8 mouse cellular contexts compared by ENCODE assay signal in the genomic region with DNA sequence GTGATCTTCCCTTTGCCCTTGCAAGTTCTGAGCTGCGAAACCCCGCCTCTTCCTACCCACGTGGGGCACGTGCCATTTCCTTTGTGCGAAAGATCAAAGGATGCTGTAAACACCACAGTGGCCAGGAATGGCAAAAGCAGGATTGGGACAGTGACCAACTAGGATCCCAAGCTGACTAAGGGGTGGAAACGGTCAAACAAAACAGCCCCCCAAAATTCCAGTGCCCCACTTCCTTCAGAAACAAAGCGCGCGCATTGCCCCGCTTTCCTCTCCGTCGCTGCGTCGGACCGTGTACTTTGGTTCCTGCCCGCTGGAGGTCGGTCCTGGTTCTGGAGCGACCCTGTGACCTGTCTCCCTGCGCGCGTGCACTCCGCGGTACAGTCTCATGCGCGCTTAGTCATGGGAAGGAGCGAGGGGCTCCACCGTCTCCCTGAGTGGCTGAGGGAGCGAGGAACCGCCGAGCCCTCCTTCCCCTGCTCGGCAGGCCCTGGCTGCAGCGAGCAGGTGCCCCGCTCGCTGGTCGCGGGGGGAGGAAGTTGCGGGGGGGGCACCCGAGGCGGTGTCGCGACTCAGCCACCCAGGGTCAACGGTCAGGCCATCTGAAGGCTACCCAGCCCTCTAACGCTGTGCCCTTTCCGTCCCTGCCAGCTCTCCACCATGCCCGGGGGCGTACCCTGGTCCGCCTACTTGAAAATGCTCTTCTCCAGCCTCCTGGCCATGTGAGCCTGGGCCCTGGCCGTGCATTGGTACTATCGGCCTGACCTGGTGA. TPM values are rescaled to one million over a fixed set of nuclear protein-coding genes. Genes with fewer than 3 reads are reported as not detected.
A peak's percentile ranks its signal among the peaks of the same experiment; 100 is the strongest.
DNase-seq lines count a peak whose midpoint lies in the region; ATAC-seq and TF ChIP-seq lines count a peak whose summit lies in the region.
"Not testable (repeated sequence)": the region's sequence is repeated elsewhere in the genome, so short reads cannot be mapped to it uniquely, and the experiment has no call there.

A gene (plus strand): TSS at position 410 of the 769 bp plus-strand sequence.

- ATAC-seq in cerebellum, adult (ENCODE audit: insufficient number of reproducible peaks, low FRiP score, low TSS enrichment): peak; percentile 92
- peak; percentile 96 for ATAC-seq in forebrain, embryonic 13.5 days
- peak; percentile 80 for ATAC-seq in heart, postnatal 0 days (ENCODE audit: insufficient read depth, low read depth)
- peak; percentile 58 for ATAC-seq in liver, embryonic 15.5 days (ENCODE audit: insufficient read depth)
- peak; percentile 94 for ATAC-seq in neural tube, embryonic 11.5 days (ENCODE audit: insufficient read depth, low FRiP score, low TSS enrichment)
- peak; percentile 85 for ATAC-seq in stomach, postnatal 0 days (ENCODE audit: low FRiP score, low TSS enrichment)

- not testable (repeated sequence) for H3K4me1 ChIP-seq in ES-Bruce4 (ENCODE audit: control insufficient read depth, insufficient read depth, low read length); forebrain, embryonic 13.5 days; heart, postnatal 0 days (ENCODE audit: control insufficient read depth, insufficient read depth); liver, embryonic 15.5 days (replicated peaks); neural tube, embryonic 11.5 days (ENCODE audit: control insufficient read depth, insufficient read depth, low read length); stomach, postnatal 0 days (replicated peaks; ENCODE audit: control insufficient read depth, insufficient read depth)

- peak within 1 kb of the TSS; percentile 48 for H3K9ac ChIP-seq in ES-Bruce4 (ENCODE audit: low read depth, poor library complexity, severe bottlenecking)
- peak within 1 kb of the TSS; percentile 83 for H3K9ac ChIP-seq in forebrain, embryonic 13.5 days
- peak within 1 kb of the TSS; percentile 53 for H3K9ac ChIP-seq in heart, postnatal 0 days (replicated peaks; ENCODE audit: low read depth, low read length)
- not testable (repeated sequence) for H3K9ac ChIP-seq in liver, embryonic 15.5 days
- peak within 1 kb of the TSS; percentile 82 for H3K9ac ChIP-seq in neural tube, embryonic 11.5 days (ENCODE audit: low read length)
- H3K9ac ChIP-seq in stomach, postnatal 0 days (ENCODE audit: low read length): peak within 1 kb of the TSS; percentile 47

- H3K36me3 ChIP-seq in ES-Bruce4 (ENCODE audit: control insufficient read depth, insufficient read depth, low read length, poor library complexity, severe bottlenecking); forebrain, embryonic 13.5 days (ENCODE audit: poor library complexity, severe bottlenecking); heart, postnatal 0 days (replicated peaks; ENCODE audit: control insufficient read depth, insufficient read depth, low read length); liver, embryonic 15.5 days (replicated peaks); neural tube, embryonic 11.5 days (ENCODE audit: control insufficient read depth, insufficient read depth, low read length); stomach, postnatal 0 days (ENCODE audit: control insufficient read depth, insufficient read depth, low read length): not testable (repeated sequence)

- WGBS in forebrain, embryonic 13.5 days: 2% methylated on average over 46 of the region's 49 CpGs
- WGBS in heart, postnatal 0 days: 7% methylated on average over 46 of the region's 49 CpGs
- 3% methylated on average over 45 of the region's 49 CpGs for WGBS in liver, embryonic 15.5 days (ENCODE audit: insufficient replicate concordance)
- 3% methylated on average over 48 of the region's 49 CpGs for whole genome bisulfite sequencing in neural tube, embryonic 11.5 days
- WGBS in stomach, postnatal 0 days: 3% methylated on average over 45 of the region's 49 CpGs

- not testable (repeated sequence) for TF ChIP-seq EP300 in ES-Bruce4 (IDR thresholded peaks at IDR 0.05; ENCODE audit: insufficient read depth, low read depth, low read length); heart, postnatal 0 days (IDR thresholded peaks at IDR 0.05; ENCODE audit: low read depth); stomach, postnatal 0 days (optimal IDR thresholded peaks at IDR 0.05)

- TF ChIP-seq POLR2A in ES-Bruce4 (IDR thresholded peaks at IDR 0.05; ENCODE audit: insufficient read depth, low read length): not testable (repeated sequence)

- TF ChIP-seq CTCF in ES-Bruce4 (IDR thresholded peaks at IDR 0.05; ENCODE audit: low read depth, low read length); heart, postnatal 0 days (IDR thresholded peaks at IDR 0.05; ENCODE audit: low read depth); stomach, postnatal 0 days (IDR thresholded peaks at IDR 0.05; ENCODE audit: low read depth): not testable (repeated sequence)

- H3K27me3 ChIP-seq in ES-Bruce4 (ENCODE audit: control insufficient read depth, insufficient read depth, low read length, poor library complexity, severe bottlenecking); forebrain, embryonic 13.5 days; heart, postnatal 0 days (ENCODE audit: control insufficient read depth, insufficient read depth, low read length); liver, embryonic 15.5 days; neural tube, embryonic 11.5 days (ENCODE audit: control insufficient read depth, insufficient read depth, low read length); stomach, postnatal 0 days (ENCODE audit: control insufficient read depth, insufficient read depth, low read length): not testable (repeated sequence)

- not testable (repeated sequence) for H3K27ac ChIP-seq in ES-Bruce4 (ENCODE audit: insufficient read depth, low read length); liver, embryonic 15.5 days (replicated peaks); neural tube, embryonic 11.5 days (ENCODE audit: low read depth, low read length); stomach, postnatal 0 days (replicated peaks)
- H3K27ac ChIP-seq in forebrain, embryonic 13.5 days: peak within 1 kb of the TSS; percentile 51
- peak within 1 kb of the TSS; percentile 7; the same call in 1 of the 2 replicates for H3K27ac ChIP-seq in heart, postnatal 0 days (ENCODE audit: low read depth)

- DNase-seq in heart, postnatal 0 days (ENCODE audit: low spot score): peak; percentile 12
- DNase-seq in kidney, postnatal 36 days: peak; percentile 44 to 65
- DNase-seq in neural tube, embryonic 11.5 days (ENCODE audit: low spot score): peak; percentile 67
- DNase-seq in stomach, postnatal 0 days (ENCODE audit: low spot score): peak; percentile 39

- H3K4me2 ChIP-seq in forebrain, embryonic 13.5 days: peak within 1 kb of the TSS; percentile 84
- H3K4me2 ChIP-seq in heart, postnatal 0 days (ENCODE audit: low read depth, low read length): peak within 1 kb of the TSS; percentile 78
- H3K4me2 ChIP-seq in liver, embryonic 15.5 days: peak within 1 kb of the TSS; percentile 66
- H3K4me2 ChIP-seq in neural tube, embryonic 11.5 days (ENCODE audit: low read depth): peak within 1 kb of the TSS; percentile 67
- peak within 1 kb of the TSS; percentile 79 for H3K4me2 ChIP-seq in stomach, postnatal 0 days (replicated peaks; ENCODE audit: low read depth)

- H3K4me3 ChIP-seq in ES-Bruce4 (ENCODE audit: low read depth, low read length): peak within 1 kb of the TSS; percentile 53
- H3K4me3 ChIP-seq in forebrain, embryonic 13.5 days: peak within 1 kb of the TSS; percentile 54
- H3K4me3 ChIP-seq in heart, postnatal 0 days (ENCODE audit: low read depth, low read length): peak within 1 kb of the TSS; percentile 54
- H3K4me3 ChIP-seq in liver, embryonic 15.5 days (replicated peaks): peak within 1 kb of the TSS; percentile 47
- peak within 1 kb of the TSS; percentile 46 for H3K4me3 ChIP-seq in neural tube, embryonic 11.5 days (ENCODE audit: low read depth, low read length)
- peak within 1 kb of the TSS; percentile 41 for H3K4me3 ChIP-seq in stomach, postnatal 0 days (ENCODE audit: low read depth, low read length)

- H3K9me3 ChIP-seq in ES-Bruce4 (replicated peaks; ENCODE audit: control insufficient read depth, insufficient read depth, low read length, poor library complexity, severe bottlenecking); forebrain, embryonic 13.5 days (replicated peaks); heart, postnatal 0 days (replicated peaks; ENCODE audit: control insufficient read depth, low read length); liver, embryonic 15.5 days (replicated peaks); neural tube, embryonic 11.5 days (ENCODE audit: control insufficient read depth, low read length); stomach, postnatal 0 days (ENCODE audit: control insufficient read depth, low read length): not testable (repeated sequence)

RNA-seq across cellular contexts. Expression of the gene that starts here (rescaled TPM):
- polyA plus RNA-seq in ES-Bruce4 (2011; ENCODE audit: insufficient read depth, insufficient read length, low read depth, missing spikeins): 74.3 and 79.9 TPM in 2 replicates
- 79.9 and 86.4 TPM in 2 replicates for polyA plus RNA-seq in forebrain, embryonic 13.5 days (2015; fragmentation: Nextera tagmentation; extraction: Ambion mirVana)
- total RNA-seq in heart, postnatal 0 days (2014; rRNA removed; ENCODE audit: low replicate concordance): 22.5 and 29.1 TPM in 2 replicates
- 25.7 and 29.4 TPM in 2 replicates for polyA plus RNA-seq in heart, postnatal 0 days (2015; fragmentation: Nextera tagmentation; extraction: Ambion mirVana)
- polyA plus RNA-seq in liver, embryonic 15.5 days (2015; fragmentation: Nextera tagmentation; extraction: Ambion mirVana): 27.0 and 29.3 TPM in 2 replicates
- 92.1 and 98.8 TPM in 2 replicates for polyA plus RNA-seq in neural tube, embryonic 11.5 days (2014; fragmentation: Nextera tagmentation; extraction: Ambion mirVana)
- 30.2 and 31.9 TPM in 2 replicates for polyA plus RNA-seq in stomach, postnatal 0 days (2015; fragmentation: Nextera tagmentation; extraction: Ambion mirVana)

Comparison
In these comparisons a context has a peak if more than half of its experiments do, and no peak if none do; other contexts are left out.
1. DNase-seq: peak in every context shown above with its lines; median percentile 67 in neural tube, embryonic 11.5 days; 54 in kidney, postnatal 36 days; 39 in stomach, postnatal 0 days; 12 in heart, postnatal 0 days.